In the genomic region with DNA sequence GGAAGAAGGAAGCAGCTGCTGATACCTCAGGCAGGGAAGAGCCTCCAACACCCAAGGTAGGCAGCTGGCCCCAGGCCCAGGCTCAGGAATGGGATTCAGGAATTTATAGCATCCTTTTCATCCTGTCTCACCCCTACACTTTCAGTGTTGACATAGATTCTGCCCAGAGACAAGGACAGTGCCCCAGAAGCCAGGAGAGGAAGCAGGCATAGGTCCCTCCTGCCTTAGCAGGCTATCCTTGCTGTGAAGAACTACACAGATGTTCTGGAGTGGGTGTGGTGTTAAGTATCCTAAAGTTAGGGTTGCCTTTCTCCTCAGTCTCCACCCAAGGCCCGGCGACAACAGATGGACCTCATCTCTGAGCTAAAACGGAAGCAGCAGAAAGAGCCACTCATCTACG, we compare ENCODE assay signal across 33 mouse cellular contexts. TPM values are rescaled to one million over a fixed set of nuclear protein-coding genes. Genes with fewer than 3 reads are reported as not detected.
A peak's percentile ranks its signal among the peaks of the same experiment; 100 is the strongest.
DNase-seq lines count a peak whose midpoint lies in the region; ATAC-seq and TF ChIP-seq lines count a peak whose summit lies in the region.
"Had no signal": no experiment of that assay in that cellular context is flagged by ENCODE, and none has a peak within 500 bp of the region (broad histone marks: within the 10 kb centered on the region; RNA-seq: fewer than 3 reads in every experiment).

No protein-coding gene starts in this region.

- no peak for DNase-seq in frontal cortex, postnatal 14 days (ENCODE audit: low spot score in 2 of 2)
- DNase-seq in layer of hippocampus, adult 2 months (ENCODE audit: low spot score in 2 of 2), result no peak
- no peak for DNase-seq in layer of hippocampus, adult 18-20 months (ENCODE audit: low spot score in 2 of 2)
- peak; percentile 85 for DNase-seq in brain, adult 2 months (ENCODE audit: low read depth, low spot score)
- DNase-seq in left cerebral cortex, postnatal 36 days (ENCODE audit: low spot score in 2 of 2), result peak; percentile 67 to 68
- DNase-seq in spleen, adult 18-20 months, result no peak
- DNase-seq: adrenal gland, postnatal 14 days; forebrain, postnatal 0 days; kidney, adult 9 months; kidney, postnatal 14 days; liver, embryonic 13.5 days; lung, adult 18-20 months; thymus, adult 2 months had no signal

- H3K27ac ChIP-seq in layer of hippocampus, adult 2 months, result peak overlapping the region; percentile 96
- H3K27ac ChIP-seq: embryonic facial prominence, embryonic 10.5 days; embryonic facial prominence, embryonic 15.5 days; forebrain, embryonic 12.5 days; heart, adult 2 months; hindbrain, embryonic 14.5 days; limb, embryonic 10.5 days; limb, embryonic 15.5 days; liver, embryonic 13.5 days; midbrain, embryonic 12.5 days; neural tube, embryonic 12.5 days; stomach, postnatal 0 days had no signal

- no peak overlapping the region; the same call in 1 of the 2 replicates for H3K4me3 ChIP-seq in layer of hippocampus, adult 2 months
- H3K4me3 ChIP-seq: embryonic facial prominence, embryonic 15.5 days; forebrain, embryonic 12.5 days; heart, adult 2 months; heart, embryonic 12.5 days; limb, embryonic 15.5 days; liver, embryonic 13.5 days; megakaryocyte, embryonic 14.5 days; midbrain, embryonic 12.5 days; myocyte; neural tube, embryonic 12.5 days had no signal

- intact Hi-C loops in left cerebral cortex, postnatal 36 days (cut with DNase I), result no loop called here

- ATAC-seq in frontal cortex, adult (ENCODE audit: low TSS enrichment), result peak; percentile 36; the same call in 1 of the 2 replicates
- ATAC-seq: forebrain, postnatal 0 days; intestine, postnatal 0 days; lung, postnatal 0 days had no signal

- TF ChIP-seq CTCF in layer of hippocampus, adult 2 months (conservative IDR thresholded peaks at IDR 0.05), result no peak

RNA-seq across cellular contexts. Expression of gene 1700023F06Rik, which starts 11.0 kb away (rescaled TPM):
- 1 to 10 TPM; 1.5 to 2.0 TPM for total RNA-seq in layer of hippocampus, adult 2 months (2021)
- total RNA-seq in layer of hippocampus, adult 18-20 months (2021), result 1 to 10 TPM; 1.6 to 2.2 TPM
- total RNA-seq in left cerebral cortex, postnatal 36 days (2021), result 1 to 10 TPM; 1.8 to 2.4 TPM
- total RNA-seq: gastrocnemius, postnatal 36 days; heart, adult 2 months; hematopoietic stem cell, adult 5-6 weeks; MEL; midbrain, postnatal 0 days had no signal

RNA-seq across cellular contexts. Expression of gene Spata32, which starts 20.9 kb away (rescaled TPM):
- 1 to 10 TPM; 1.2 to 1.3 TPM for total RNA-seq in layer of hippocampus, adult 2 months (2021)
- 1 to 10 TPM in 1 of 2 experiments, under 1 TPM in 1; 0.99 to 1.6 TPM for total RNA-seq in layer of hippocampus, adult 18-20 months (2021)
- total RNA-seq in left cerebral cortex, postnatal 36 days (2021), result 1 to 10 TPM; 2.0 to 2.4 TPM
- total RNA-seq: adrenal gland, postnatal 14 days; gastrocnemius, postnatal 36 days; heart, adult 2 months; hematopoietic stem cell, adult 5-6 weeks; MEL had no signal

RNA-seq across cellular contexts. Expression of gene Fmnl1, which starts 26.4 kb away (rescaled TPM):
- total RNA-seq in layer of hippocampus, adult 2 months (2021), result 100 to 1,000 TPM; 142 to 156 TPM
- total RNA-seq in layer of hippocampus, adult 18-20 months (2021), result 100 to 1,000 TPM; 132 to 148 TPM
- total RNA-seq in left cerebral cortex, postnatal 36 days (2021), result 100 to 1,000 TPM; 129 to 172 TPM

Comparison
In these comparisons a context has a peak if more than half of its experiments do, and no peak if none do; other contexts are left out.
1. DNase-seq: peak in brain, adult 2 months (single experiment) and left cerebral cortex, postnatal 36 days (2 of 2); none in frontal cortex, postnatal 14 days (0 of 2), layer of hippocampus, adult 2 months (0 of 2), layer of hippocampus, adult 18-20 months (0 of 2) and spleen, adult 18-20 months (0 of 2).